Mouse (Mus musculus) ZHBTc4 (cell line): Measurements from ENCODE around the gene Srsf6.
A peak's percentile ranks its signal among the peaks of the same experiment; 100 is the strongest.

Experiments
- DNase-seq: peaks from one replicate; pipeline ENCODE4 v3.0.0-alpha.2; 2011; ENCODE audit warnings: low read depth, low spot score

Srsf6 gene

GRCm38 (mm10) chr2:162931674-162932650 lies 634 bp downstream of the Srsf6 start:
- peak; percentile 88 for DNase-seq

- peak; percentile 57 for DNase-seq
Observed at GRCm38 (mm10) chr2:162932706-162933105, 1.4 kb downstream of the Srsf6 start.

GRCm38 (mm10) chr2:162934421-162934820 lies 3.1 kb downstream of the Srsf6 start:
- no peak for DNase-seq

- DNase-seq = no peak
Observed at GRCm38 (mm10) chr2:162935700-162936099, 4.4 kb downstream of the Srsf6 start.

- DNase-seq = no peak
Observed at GRCm38 (mm10) chr2:162939562-162939961, 8.2 kb downstream of the Srsf6 start.

GRCm38 (mm10) chr2:162943148-162943846 lies 12.0 kb downstream of the Srsf6 start, which contains the start of gene L3mbtl1:
TSS of gene L3mbtl1 (plus strand) at chr2:162943472.
- peak; percentile 70 for DNase-seq

- DNase-seq = no peak
Observed at GRCm38 (mm10) chr2:162943931-162944330, 12.6 kb downstream of the Srsf6 start.

- no peak for DNase-seq
Observed at GRCm38 (mm10) chr2:162946964-162947363, 15.6 kb downstream of the Srsf6 start.

- DNase-seq = peak; percentile 80
Observed at GRCm38 (mm10) chr2:162947736-162948135, 16.4 kb downstream of the Srsf6 start.

- peak; percentile 57 for DNase-seq
Observed at GRCm38 (mm10) chr2:162948221-162948620, 16.9 kb downstream of the Srsf6 start.

- no peak for DNase-seq
Observed at GRCm38 (mm10) chr2:162950776-162951175, 19.4 kb downstream of the Srsf6 start.

- DNase-seq = no peak
Observed at GRCm38 (mm10) chr2:162956843-162957242, 25.5 kb downstream of the Srsf6 start.

GRCm38 (mm10) chr2:162961321-162961720 lies 30.0 kb downstream of the Srsf6 start:
- no peak for DNase-seq

- no peak for DNase-seq
Observed at GRCm38 (mm10) chr2:162966734-162967133, 35.4 kb downstream of the Srsf6 start.

- peak; percentile 71 for DNase-seq
Observed at GRCm38 (mm10) chr2:162968357-162968756, 37.0 kb downstream of the Srsf6 start.

GRCm38 (mm10) chr2:162969101-162969500 lies 37.8 kb downstream of the Srsf6 start:
- no peak for DNase-seq

- no peak for DNase-seq
Observed at GRCm38 (mm10) chr2:162970896-162971295, 39.6 kb downstream of the Srsf6 start.

GRCm38 (mm10) chr2:162972752-162973151 lies 41.4 kb downstream of the Srsf6 start:
- no peak for DNase-seq

- DNase-seq = no peak
Observed at GRCm38 (mm10) chr2:162973206-162973605, 41.9 kb downstream of the Srsf6 start.

GRCm38 (mm10) chr2:162973637-162974036 lies 42.3 kb downstream of the Srsf6 start:
- no peak for DNase-seq

- no peak for DNase-seq
Observed at GRCm38 (mm10) chr2:162975157-162975775, 43.9 kb downstream of the Srsf6 start.

- DNase-seq = no peak
Observed at GRCm38 (mm10) chr2:162976001-162976400, 44.7 kb downstream of the Srsf6 start.
